Mouse (Mus musculus) left cerebral cortex, postnatal 36 days (tissue): Measurements from ENCODE around the gene Thsd4. TPM values are rescaled to one million over a fixed set of nuclear protein-coding genes. Genes with fewer than 3 reads are reported as not detected.

Experiments used
- DNase-seq, 2 experiments: peaks; one replicate each; pipeline ENCODE4 v3.0.0; 2021 to 2022; ENCODE audit warnings: low spot score in 2 of 2, mixed read lengths in 1 of 2
- intact Hi-C: fragments of 180-260 bp; cut with DNase I; formaldehyde crosslinking; loops from one replicate; pipeline ENCODE4 v1.15.1; 2025
- total RNA-seq, 2 experiments: library from RNA; stranded (reverse); gene quantifications; 2 replicates each; pipeline ENCODE4 v1.2.3; 2021

Thsd4 gene
- total RNA-seq, 2 experiments from 2014 or later, result 4.7 to 4.8 TPM

DNA sequence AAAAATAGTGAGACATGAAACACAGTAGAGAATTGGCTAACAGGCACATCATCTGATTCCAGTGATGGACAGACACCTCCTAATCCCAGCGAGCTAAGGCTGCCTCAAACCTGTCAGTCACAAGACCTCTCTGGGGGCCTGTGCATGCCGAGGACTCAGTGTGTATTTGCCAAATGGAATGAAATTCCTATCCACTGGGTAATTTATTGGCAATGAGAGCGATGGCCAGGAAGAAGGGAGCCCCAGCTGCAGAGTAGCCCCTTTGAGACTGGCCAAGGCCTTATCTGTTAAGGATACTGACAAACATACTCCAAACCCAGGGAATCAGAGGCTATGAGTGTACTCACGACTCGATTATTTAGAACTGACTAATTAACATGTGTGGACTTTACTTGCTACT, 394.9 kb downstream of the Thsd4 start:
- no peak for DNase-seq
- intact Hi-C loops, result no loop called here

DNA sequence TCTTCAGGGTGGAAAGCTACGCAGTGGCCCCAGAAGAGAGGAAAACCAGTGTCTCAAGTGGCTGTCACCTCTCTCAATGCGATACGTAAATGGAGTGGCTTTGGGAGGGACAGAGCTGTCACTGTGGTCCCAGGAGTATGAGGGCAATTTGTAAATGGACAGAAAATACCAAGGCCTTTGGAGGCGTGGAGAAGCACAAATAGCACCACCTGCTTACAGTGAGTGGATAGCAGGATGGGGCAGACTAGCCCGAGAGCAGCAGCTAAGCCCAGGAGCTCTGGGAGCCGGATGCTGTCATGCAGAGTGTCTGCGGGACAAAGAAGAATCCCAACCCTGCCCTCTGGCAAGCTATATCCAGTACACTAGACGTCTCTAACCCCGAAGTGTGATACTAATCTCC, 397.7 kb downstream of the Thsd4 start:
- no peak for DNase-seq
- intact Hi-C loops, result no loop called here

- intact Hi-C loops, result no loop called here
Measured at GRCm38 (mm10) chr9:60123066-60123465, 398.8 kb downstream of the Thsd4 start.

GRCm38 (mm10) chr9:60119846-60120245, 402.0 kb downstream of the Thsd4 start:
- intact Hi-C loops, result no loop called here

More at GRCm38 (mm10) chr9:60123066-60123465, 398.8 kb downstream of the Thsd4 start:
- no peak for DNase-seq

DNA sequence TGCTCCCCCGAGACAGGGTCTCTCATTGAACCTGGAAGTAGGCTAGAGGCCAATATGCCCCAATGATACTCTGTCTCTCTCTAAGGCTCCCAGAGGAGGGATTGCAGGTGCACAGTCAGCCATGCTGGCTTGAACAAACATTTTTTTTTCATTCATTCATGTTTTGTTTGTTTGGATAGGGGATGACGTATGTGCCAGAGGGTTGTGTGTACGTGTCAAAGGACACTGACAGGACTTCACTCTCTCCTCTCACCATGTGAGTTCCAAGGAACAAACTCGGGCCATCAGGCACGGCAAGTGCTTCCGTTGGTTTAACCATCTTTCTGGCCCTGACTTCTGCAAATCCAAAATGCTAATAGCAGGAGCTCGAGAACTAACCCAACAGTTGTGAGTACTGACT, 404.0 kb downstream of the Thsd4 start:
- intact Hi-C loops, result no loop called here
- no peak for DNase-seq

More at GRCm38 (mm10) chr9:60119846-60120245, 402.0 kb downstream of the Thsd4 start:
- peak in 1 of 2 experiments; percentile 15 for DNase-seq

- intact Hi-C loops, result no loop called here
- no peak for DNase-seq
Measured at GRCm38 (mm10) chr9:60115711-60116247, 406.1 kb downstream of the Thsd4 start.

DNA sequence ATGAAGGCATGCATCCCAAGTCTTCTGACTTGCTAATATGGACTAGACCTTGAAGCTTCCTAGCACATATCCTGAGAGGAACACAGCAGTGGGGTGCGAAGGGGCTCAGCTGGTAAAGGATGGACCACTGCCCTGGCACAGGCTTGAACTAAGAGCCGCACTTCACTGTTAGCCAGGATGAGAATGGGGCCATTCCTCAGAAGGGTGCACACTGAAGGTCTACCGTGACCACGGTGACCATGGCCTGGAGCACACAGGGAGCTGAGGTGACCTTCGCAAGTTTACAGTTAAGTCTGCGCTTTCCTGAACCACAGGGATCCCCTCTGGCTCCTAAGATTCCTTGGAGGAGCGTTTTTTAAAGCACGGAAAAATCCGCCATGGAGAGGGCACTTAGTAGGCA, 406.5 kb downstream of the Thsd4 start:
- intact Hi-C loops, result no loop called here
- DNase-seq, result no peak

- DNase-seq, result no peak
- intact Hi-C loops, result no loop called here
Measured at GRCm38 (mm10) chr9:60110200-60110599, 411.6 kb downstream of the Thsd4 start.

GRCm38 (mm10) chr9:60106683-60107082, 415.2 kb downstream of the Thsd4 start:
- intact Hi-C loops, result no loop called here
- no peak for DNase-seq

- intact Hi-C loops, result no loop called here
- no peak for DNase-seq
Measured at GRCm38 (mm10) chr9:60106106-60106505, 415.7 kb downstream of the Thsd4 start.

- no peak for DNase-seq
- intact Hi-C loops, result no loop called here
Measured at GRCm38 (mm10) chr9:60094211-60094610, 427.6 kb downstream of the Thsd4 start.

DNA sequence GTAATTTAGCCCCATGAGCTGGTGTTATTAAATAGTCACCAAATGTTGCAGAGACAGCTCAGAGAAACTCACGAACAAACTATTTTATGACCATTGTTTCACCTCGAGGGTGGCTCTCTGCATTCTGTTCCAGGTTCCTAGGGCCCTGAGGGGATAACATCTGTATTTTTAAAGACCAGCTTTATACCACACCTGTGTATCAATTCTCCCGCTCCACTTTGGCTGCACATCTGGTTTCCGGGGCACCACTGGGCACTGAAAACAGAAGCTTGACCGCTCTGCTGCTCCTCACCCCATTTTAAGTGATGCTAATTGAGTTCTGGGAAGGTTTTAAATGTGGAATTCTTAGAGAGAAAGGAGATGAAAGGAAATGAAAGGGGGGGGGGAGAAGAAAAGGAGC, 429.4 kb downstream of the Thsd4 start:
- DNase-seq, result no peak
- intact Hi-C loops, result no loop called here

GRCm38 (mm10) chr9:60089441-60089840, 432.4 kb downstream of the Thsd4 start:
- intact Hi-C loops, result no loop called here
- DNase-seq, result no peak

DNA sequence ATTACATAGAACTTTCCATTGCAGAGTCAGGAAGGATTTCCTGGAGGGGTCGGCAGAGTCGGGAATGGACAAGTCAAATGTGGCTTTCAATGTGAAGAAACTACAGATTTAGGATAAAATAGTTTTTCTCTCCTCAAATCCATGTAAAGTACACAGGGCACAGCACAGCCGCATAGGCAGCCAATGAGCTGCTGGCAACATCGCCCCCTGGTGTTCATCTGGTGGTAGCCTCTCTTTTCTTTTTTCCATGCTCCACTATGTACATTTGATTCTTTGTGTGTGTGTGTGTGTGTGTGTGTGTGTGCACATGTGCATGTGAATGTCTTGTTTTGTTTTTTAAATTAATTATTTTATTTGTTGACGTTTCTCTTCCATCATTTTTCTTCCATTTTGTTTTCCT, 433.7 kb downstream of the Thsd4 start:
- DNase-seq, result no peak
- intact Hi-C loops, result no loop called here

- intact Hi-C loops, result no loop called here
- no peak for DNase-seq
Measured at GRCm38 (mm10) chr9:60082107-60082581, 439.7 kb downstream of the Thsd4 start.

DNA sequence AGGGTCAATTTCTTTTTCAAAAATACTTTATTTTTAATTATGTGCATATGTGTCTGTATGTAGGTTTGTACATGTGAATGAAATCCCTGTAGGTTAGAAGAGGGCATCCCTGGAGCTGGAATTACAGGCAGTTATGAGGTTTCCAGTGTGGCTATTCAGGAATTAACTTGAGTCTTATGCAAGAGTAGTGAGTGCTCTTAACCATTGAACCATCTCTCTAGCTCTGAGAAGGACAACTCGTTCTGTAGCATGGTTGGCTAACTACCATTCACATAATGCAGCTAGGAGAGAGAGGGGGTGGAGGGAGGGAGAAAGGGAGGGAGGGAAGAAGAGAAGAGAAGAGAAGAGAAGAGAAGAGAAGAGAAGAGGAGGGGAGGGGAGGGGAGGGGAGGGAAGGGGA, 444.1 kb downstream of the Thsd4 start:
- DNase-seq, result no peak
- intact Hi-C loops, result no loop called here

GRCm38 (mm10) chr9:60076396-60076795, 445.4 kb downstream of the Thsd4 start:
- intact Hi-C loops, result no loop called here
- DNase-seq, result no peak

- intact Hi-C loops, result no loop called here
- DNase-seq, result no peak
Measured at GRCm38 (mm10) chr9:60071620-60072263, 450.1 kb downstream of the Thsd4 start.

DNA sequence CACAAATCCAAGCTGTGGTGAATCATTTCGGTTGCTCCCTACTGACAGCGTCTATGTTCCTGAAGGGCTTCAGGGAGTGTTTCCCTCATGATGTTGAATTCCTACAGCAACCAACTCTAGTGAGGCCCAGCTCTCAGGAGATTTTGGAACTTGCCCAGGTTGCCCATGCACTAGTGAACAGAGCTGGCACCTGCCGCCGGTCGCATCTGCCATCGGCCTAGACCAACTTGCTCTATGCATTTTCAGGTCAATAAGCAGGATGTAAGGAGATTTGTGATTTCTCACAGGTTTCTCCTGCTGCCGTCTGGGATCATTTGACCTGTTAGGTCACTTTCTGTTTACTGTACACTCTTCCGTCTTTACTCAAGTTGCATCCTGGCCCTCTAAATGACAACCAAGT, 454.6 kb downstream of the Thsd4 start:
- intact Hi-C loops, result no loop called here
- no peak for DNase-seq

DNA sequence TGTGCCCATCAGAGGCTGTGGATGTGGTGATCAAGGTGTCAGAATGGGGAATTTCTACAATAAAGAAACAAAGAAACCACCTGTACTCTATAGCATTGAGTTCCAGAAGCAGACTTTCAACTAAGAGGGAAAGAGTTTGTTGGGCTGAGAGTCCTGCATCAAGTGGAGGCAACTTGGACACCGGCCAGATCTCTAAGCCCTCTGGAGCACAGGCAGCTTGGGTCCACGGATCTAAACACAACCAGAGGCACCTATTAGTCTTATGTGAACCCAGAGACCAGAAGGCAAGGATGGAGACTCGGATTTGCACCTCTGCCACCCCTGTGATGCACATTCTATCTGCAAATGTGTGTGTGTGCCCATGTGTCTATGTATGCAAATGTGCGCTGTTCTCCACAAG, 456.7 kb downstream of the Thsd4 start:
- no peak for DNase-seq
- intact Hi-C loops, result no loop called here

DNA sequence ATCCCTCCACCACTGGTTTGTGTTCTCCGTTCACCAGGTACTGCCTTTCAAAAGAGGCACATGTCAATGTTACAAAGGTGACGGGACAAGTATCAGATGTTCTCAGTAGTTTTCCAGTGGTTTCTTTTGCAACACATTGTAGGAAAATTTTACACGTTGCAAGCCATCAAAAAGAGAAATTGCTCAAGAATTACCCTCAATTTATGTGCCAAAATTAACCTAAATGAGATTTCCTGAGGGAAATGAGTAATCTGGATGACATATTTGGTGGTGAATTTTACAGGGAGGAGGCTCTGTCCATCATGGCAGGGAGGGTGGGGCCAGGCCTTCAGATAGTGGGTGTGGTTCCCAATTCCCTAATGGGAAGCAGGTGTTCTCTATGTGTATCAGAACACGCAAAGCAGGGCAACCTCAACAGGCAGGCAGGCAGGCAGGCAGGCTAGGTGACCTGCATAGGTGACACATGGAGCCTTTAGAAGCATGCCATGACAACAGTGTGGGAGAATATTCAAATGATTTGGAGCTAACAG, 458.6 kb downstream of the Thsd4 start:
- no peak for DNase-seq
- intact Hi-C loops, result no loop called here
